Mouse (Mus musculus) layer of hippocampus, postnatal 36 days (tissue): Measurements from ENCODE around the gene Pds5a. TPM values are rescaled to one million over a fixed set of nuclear protein-coding genes. Genes with fewer than 3 reads are reported as not detected.
"Not testable (repeated sequence)": the region's sequence is repeated elsewhere in the genome, so short reads cannot be mapped to it uniquely, and the experiment has no call there.

Source experiments
- DNase-seq, 2 experiments: peaks; one replicate each; pipeline ENCODE4 v3.0.0; 2022
- total RNA-seq, 2 experiments: library from RNA; stranded (reverse); gene quantifications; 2 replicates each; pipeline ENCODE4 v1.2.3; 2021

The Pds5a gene
- total RNA-seq, 2 experiments from 2014 or later, result 86.5 to 91.9 TPM

DNA sequence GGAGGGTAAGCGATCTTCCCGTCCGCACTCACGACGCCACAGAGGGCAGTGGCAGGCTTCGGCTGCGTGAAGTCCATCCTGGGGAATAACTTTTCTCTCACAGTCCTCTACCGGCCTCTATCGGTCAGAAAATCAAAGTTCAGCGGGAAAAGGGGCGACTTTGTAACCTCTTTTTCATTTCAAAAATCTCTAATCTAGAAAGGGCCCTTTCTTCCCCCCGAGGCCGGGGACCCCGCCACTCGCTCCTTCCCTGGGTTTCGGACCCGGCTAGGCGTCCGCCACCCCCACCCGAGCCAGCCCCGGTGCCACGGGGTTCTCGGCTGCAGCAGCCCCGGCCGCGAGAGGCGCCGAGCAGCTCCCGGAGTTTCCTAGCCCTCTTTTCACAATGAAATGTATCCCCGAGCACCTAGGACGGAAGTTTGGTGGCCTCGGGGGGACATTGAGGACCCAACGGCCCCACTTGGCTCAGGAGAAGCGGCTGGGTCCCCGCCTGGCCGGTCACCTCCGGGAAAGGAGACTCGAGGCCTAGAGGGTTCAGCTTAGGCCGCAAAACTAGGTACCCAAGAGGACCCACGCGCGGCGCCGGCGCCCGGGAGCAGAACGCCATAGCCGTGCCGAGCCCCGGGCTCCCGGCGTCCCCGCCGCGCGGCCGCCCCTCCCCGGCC, 1.1 kb downstream of the Pds5a start:
- DNase-seq, result peak; percentile 62 to 68

DNA sequence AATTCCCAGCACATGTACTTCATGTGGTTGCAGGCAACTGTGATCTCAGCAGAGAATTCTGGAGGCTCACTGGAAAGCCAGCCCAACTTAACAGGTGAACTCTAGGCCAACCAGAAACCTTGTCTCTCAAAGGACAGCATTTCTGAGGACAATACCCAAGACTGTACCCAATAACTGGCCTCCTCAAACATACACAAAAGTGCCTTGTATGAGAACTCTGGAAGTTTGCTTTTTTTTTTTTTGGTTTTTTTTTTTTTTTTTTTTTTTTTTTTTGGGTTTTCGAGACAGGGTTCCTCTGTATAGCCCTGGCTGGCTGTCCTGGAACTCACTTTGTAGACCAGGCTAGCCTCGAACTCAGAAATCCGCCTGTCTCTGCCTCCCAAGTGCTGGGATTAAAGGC, 4.0 kb downstream of the Pds5a start:
- DNase-seq, result not testable (repeated sequence)

DNA sequence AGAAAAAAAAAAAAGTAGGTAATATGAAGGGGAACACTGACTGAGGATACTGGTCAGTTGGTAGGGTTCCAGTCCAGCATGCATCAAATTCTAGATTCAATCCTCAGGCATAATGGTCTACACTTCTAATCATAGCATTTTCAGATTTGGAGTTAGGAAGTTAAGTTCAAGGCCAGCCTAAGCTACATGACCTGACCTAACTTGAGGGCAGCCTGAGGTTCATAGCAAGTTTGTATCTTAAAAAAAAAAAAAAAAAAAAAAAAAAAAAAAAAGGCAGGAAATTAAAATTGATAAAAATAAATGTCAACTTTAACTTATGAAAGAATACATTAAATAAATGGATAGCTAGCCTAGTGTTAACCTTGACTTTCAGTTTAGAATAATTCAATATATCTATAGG, 5.1 kb downstream of the Pds5a start:
- no peak for DNase-seq

DNA sequence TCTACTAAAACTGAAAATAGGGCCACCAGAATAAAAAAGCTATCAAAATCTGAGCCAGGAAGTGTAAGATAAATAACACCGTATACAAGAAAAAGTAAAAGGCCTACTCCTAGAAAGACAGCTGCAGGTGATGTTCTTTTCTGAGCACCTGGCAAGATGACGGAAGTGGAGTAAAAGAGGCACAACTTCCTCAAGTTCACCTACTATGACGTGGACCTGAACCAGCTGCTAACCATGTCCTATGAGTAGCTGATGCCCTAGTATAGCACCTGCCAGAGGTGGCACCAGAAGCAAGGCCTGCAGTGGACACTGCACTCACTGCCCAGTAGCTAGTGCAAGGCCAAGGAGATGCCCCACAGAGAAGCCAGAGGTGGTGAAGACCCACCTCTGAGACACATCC, 9.3 kb downstream of the Pds5a start:
- DNase-seq, result no peak

DNA sequence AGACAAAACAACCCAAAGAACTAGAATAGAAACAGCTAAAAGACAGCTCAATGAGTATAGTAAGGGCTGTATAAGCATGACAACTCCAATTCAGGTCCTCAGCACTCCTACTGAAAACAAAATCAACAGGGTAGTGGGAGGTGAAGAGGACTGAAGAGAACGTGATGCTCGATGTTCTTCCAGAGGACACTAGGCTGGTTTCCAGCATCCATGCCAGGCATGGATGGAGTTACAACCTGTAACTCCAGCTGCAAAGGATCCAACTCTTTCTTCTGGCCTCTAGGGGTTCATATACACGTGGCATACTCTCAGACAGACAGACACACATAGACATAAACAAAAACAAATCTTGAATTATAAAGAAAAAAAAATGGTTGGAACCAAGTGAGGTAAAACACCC, 11.3 kb downstream of the Pds5a start:
- DNase-seq, result no peak

DNA sequence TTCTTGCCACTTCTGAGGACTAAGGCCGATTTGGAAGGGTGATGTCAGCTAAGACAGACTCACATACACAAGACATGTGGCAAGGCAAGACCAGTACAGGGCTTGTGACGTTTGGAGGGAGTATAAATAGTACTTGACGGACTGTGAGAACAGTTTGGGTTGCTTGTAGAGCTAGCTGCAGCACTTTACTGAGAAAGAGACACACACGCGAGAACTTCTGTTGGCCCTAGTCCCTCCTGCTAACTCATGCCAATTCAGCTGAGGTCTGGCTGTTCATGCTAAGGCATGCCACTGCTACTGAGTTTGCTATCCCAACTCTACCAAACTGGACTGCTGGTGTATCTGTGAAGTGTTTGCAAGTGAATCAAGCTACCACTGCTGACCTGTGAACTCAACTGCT, 19.2 kb downstream of the Pds5a start:
- peak in 1 of 2 experiments; percentile 17 for DNase-seq

DNA sequence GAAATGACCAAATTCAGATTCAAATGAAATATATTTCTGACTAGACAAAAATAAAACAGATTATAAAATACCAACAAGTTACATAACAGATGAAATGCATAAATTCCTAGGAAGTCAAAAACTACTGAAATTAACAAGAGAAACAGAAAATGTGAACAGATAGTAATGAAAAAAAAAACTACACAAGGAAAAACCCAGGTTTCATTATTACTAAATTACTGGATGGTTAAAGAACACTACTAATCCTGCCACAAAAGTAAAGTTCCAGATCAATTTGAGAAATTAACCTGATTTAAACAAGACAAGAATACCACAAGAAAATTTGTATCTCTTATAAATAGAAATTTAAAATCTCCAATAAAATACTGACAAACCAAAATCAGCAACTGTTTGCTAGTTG, 25.9 kb downstream of the Pds5a start:
- DNase-seq, result no peak

DNA sequence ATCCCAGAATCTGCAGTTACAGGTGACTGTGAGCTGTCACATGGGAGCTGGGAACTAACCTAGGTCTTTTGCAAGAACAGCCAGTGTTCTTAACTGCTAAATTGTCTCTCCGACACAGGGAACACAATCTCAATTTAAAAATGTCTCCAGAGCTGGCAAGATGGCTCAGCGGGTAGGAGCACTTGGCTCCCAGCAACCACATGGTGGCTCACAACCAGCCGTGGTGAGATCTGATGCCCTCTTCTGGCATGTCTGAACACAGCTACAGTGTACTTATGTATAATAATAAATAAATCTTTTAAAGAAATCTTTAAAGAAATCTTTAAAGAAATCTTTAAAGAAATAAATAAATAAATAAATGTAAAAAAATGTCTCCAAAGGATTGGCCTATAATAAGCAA, 30.4 kb downstream of the Pds5a start:
- DNase-seq, result no peak

DNA sequence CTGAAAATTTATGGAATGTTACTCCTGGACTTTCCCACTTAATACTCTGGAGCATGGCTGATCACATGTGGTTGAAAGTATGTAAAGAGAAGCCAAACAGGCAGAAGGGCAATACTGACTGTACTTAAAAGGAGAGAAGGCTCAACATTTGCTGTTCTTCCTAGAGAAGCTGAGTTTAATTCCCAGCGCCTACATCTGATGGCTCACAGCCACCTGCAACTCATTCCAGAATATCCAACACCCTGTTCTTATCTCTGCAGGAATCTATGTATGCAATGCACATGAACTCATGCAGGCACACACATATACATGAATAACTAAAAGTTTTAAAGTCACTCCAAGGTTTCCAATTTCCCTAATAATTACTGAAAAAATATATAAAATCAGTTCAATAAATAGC, 32.7 kb downstream of the Pds5a start:
- no peak for DNase-seq

DNA sequence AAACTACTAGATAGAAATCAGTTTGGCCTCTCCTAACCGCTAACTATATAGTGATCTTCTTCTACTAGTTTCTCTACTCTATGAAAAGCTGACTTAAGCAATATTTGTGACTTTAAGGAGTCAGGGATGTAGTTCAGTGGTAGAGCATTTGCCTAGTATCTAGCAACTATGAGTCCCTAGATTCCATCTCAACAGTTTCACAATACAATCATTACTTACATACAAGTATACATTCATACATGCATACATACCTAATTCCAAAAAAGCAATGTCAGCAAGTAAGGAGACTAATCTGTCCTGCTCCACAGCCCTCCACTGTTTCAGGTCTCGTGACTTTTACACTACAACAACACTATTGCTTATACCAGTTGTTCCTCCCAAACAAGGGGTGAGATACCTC, 36.1 kb downstream of the Pds5a start:
- DNase-seq, result no peak

DNA sequence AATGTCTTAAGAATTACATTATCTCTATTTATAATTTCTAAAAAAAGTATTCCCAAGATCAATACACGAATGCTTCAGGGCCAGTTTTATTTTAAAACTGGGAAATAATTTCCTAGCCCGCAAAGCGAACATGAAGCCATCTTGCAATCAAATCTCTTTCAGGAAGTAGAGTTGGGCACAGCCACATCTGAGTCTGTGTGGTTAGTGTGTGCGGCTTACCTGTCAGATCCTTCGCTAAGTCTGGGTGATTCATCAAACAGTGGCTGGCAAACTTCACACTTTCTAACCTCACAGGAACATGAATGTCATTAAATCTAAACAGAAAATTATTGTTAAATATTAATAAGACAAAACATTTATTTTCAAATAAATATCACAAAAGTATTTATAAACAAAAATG, 44.3 kb downstream of the Pds5a start:
- no peak for DNase-seq

DNA sequence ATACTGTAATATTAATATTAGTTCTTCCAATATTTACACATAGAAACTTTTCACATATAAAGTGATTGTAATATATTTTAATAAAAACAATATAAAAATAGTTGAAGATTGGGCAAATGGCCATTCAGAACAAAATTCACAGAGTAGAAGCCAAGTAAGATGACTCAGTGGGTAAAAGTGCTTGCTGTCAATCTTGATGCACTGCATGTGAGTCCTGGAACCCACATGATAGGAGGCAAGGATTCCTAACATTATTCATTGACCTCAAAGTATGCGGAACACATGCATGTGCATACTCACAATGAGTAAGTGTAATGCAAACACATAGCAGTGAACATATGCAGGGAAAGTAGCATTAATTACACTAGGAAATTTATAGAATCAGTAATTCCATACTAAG, 59.2 kb downstream of the Pds5a start:
- DNase-seq, result no peak

DNA sequence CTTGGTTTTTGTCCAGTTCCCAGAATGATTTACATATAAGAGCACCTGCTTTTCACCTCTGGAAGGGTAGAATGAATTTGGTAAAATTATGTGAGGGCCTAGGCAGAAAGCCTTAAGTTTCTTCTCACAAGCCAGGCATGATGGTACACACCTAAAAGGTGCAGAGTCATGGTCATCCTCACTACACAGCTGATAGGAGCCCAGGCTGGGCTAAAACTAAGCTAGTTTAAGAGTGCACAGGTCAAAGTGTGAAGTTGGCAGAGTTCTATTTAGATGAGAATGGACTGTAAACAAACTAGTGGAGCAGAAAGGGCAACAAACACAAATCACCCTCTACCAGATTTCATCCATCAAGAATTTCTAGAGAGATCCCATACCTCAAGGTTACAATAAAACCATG, 73.7 kb downstream of the Pds5a start:
- no peak for DNase-seq

DNA sequence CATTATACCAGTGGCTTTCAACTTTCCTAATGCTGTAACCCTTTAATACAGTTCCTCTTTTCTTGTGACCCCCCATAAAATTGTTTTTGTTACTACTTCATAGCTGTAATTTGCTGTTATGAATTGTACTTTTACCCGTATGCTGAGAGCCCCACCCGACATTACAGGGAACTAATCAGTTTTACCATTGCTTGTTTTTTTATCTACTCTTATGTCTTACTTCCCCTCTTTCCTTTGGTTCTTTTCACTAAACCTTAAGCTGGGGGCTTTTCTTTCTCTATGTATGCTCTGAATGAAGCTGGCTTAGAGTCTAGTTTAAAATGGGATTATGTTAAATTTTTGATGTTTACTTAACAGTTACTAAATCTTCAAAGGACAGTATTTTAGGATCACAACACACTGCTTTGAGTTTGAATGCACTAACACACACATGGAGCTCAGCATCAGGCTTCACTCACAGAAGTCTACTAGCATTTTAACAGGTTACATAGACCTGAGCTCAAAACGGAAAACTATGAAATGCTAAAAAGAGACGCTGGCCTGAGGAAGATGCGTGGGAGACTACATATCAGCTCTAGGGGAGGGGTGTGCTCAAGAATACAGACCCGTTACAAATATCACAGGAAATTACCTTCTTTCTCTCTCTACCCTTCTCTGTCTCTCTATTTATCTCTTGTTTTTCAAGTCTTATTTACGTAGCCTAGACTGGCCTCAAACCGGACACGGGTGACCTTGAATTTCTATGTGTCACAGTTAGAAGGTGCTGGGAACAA, 84.7 kb downstream of the Pds5a start:
- DNase-seq, result no peak

DNA sequence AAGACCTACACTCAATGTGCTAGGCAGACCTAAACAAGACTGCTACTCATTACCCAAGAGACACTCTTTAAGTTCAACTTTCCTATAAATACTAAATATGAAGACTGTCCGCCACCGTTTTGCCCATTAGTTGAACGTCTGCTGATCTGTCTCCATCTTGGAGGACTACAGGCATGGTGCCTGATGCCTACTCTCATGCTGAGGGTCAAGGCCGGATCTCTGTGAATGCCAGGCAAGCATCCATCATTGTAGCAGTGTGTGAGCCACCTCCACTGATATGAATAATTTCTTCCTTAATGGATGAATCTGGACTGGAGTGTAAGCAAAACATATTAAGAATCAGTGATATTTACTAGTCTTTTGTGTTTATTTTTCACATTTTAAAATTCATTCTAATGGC, 87.5 kb downstream of the Pds5a start:
- no peak for DNase-seq

DNA sequence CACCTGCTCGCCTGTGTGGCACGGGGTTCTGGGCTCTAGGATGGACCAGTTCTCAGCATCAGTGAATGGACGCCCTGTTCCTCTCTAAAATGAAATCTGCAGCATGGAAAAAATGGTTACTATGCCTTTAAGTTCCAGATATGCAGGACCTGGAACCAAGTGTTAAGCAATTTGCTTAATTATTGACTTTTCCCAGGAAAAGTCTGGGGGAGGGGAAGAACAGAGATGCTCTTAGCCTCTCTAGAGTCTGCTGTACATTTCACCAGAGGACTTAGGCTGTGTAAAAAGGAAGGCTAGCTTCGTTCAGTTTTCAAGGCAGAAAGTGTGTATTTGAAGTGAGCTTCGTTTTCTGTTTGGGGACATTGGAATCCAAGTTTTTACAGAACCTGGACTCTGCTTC, 88.3 kb downstream of the Pds5a start:
- no peak for DNase-seq

DNA sequence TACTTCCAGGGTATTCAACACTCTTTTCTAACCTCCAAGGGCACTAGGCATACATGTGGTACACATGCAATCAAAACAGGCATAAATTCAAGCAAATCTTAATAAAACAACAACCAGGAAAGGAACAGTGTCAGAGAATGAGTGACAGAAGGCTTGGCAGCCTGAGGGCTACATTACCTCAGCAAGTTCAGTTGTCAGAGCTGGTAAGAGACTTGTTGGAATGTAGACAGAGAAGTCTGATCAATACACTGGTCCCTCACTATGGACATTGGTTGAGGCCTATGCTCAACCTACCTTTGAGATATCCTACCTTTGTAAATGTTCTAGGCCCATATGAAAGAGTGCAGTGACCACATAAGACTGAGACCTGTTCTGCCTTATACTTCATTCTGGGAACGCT, 91.3 kb downstream of the Pds5a start:
- DNase-seq, result no peak

DNA sequence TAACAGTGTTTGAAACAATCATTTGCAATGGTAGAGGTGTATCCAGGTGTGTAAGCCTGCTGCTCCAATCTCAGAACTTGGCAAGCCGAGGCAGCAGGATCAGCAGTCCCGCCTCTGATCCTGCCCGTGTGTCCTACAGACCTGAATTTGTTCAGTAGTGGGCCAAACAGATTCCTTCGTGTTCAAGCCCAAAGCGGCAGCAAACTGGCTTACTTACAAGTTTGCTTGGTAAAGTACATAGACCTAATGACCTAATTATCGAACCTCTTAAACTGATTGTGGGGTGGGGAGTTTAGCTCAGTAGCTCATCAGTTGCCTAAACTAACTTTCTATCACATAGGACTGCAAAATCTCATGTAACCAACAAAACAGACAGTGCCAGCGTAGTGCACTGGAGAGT, 98.4 kb downstream of the Pds5a start:
- no peak for DNase-seq

DNA sequence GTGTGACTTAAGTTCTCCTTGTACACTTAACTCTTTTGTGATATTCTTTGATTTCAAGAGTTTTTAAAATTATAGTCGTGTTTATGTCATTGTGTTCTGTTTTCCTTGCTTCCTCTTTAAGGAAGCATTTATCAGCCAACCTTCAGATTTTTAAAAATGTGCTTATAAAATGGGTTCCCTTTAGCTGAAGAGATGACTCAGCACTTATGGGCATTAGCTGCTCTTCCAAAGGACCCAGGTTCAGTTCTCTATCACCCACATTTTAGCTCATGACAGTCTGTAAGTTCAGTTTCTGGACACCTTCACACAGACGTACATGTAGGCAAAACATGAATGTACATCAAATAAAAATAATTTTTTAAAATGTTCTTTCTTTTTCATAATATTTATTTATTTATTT, 105.7 kb downstream of the Pds5a start:
- DNase-seq, result no peak

DNA sequence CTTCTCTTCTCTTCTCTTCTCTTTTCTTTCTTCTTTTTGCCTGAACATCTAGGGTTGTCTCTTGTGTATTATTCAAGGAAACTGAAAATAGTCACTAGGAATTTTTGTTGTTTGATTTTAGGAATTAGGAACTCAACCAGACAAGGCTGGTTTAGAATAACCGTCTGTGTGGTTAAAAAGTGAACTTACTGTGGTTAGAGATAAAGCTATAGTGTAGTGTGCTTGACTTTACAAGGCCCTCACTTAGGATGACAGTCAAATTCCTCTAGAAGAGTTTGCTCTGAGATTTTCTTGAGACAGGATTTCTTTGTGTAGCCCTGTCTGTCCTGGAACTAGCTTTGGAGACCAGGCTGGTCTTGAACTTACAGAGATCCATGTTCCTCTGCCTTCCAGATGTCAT, 107.9 kb downstream of the Pds5a start:
- DNase-seq, result no peak

DNA sequence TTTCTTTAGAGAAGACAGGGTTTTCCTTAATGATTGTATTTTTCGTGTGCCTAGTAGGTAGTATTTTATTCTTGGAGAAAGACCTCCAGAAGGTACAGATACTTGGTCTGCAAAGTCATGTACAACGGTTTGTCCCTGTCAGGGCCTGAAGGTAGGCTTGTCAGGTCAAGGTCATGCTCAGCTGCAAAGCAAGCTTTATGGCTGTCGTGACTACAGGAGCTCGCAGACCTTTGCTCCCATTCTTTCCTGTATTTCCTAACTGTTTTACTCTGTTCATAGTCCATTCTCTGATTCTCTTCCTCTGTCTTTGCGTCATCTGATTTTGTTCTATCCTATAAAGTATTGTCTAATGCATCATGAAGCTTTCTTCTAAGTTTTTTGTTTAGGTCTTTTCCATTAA, 111.8 kb downstream of the Pds5a start:
- no peak for DNase-seq

DNA sequence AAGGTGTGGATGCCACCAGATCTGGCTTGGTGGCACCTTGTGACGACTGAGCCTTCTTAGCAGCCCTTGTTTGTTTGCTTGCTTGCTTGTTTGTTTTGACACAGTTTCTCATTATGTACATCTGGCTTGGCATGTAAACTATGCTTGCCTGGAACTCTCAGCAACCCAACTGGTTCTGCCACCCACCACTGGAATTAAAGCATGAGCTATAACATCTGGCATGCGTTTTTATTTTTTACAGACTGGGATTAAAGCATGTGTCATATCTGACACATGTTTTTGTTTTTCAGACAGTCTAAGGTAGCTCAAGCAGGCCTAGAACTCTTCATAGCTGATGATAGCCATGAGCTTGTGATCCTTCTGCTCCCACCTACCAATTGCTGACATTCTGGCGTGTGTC, 119.5 kb downstream of the Pds5a start:
- DNase-seq, result no peak

DNA sequence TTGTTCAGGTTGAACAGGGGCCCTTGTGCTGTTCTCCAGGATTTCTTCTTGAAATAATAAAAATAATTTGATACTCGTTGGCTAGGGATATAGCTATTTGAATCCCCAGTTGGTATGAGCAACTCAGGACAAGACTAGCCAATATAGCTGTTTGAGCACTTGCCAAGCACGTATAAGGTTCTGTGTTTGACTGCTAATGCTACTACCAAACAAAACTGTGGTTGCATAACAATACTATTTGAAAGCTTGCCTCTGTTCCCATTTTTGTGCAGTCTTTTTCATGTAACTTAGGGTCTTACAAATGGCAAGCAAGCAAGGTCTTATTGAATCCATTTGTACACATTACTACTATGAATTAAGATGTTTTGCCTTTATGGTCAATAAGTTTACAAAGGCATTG, 122.2 kb downstream of the Pds5a start:
- DNase-seq, result no peak

DNA sequence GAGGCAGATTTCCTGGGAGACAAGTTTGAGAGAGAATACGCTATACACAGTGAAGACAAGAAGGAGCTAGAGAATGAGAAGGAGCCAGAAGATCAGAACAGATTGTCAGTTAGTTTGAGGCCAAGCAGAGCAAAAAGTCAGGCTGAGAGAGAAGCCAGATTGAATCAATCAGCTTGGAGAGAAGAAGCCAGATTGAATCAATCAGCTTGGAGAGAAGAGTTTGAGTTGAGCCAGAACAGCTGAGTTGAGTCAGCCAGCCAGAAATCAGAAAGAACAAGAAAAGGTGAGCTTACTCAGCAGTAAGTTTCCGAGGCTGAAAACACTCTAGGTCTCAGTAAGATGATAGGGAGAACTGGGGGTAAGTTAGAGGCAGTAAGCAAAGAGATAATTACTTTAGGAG, 123.2 kb downstream of the Pds5a start:
- no peak for DNase-seq

DNA sequence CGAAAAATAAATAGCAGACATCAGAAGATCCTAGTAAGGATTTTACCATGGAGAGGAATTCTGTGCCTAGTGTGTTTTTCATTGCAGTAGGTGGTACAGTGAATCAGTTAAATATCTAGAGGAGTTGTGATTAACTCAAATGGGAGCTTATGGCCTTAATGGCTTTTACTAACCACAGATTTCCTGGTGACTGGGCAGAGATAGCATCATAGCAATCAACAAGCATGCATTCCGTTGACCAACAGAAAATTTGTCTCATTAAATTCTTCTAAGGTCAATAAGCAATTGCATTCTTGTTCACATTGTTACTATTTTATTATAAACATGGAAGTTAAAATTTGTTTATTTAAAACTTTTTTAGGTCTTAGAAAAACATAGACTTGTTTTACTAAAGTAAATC, 132.6 kb downstream of the Pds5a start:
- no peak for DNase-seq
